Mouse (Mus musculus): Measurements from ENCODE around the gene Insyn1. TPM values are rescaled to one million over a fixed set of nuclear protein-coding genes. Genes with fewer than 3 reads are reported as not detected.

Gene Insyn1
- polyA plus RNA-seq, 1 experiment from 2014 or later: 2.2 TPM

GRCm38 (mm10) chr9:58458856-58459553 lies 29.4 kb upstream of the Insyn1 start:
- no peak overlapping the region for H3K9ac ChIP-seq (ENCODE audit: low read length)
- no peak overlapping the region for H3K4me2 ChIP-seq (ENCODE audit: low read depth, severe bottlenecking)
- H3K27ac ChIP-seq (replicated peaks; ENCODE audit: low read depth, low read length): no peak overlapping the region
- peaks cover 4% of the 10 kb centered on the region; the same call in 1 of the 2 replicates for H3K27me3 ChIP-seq (ENCODE audit: control insufficient read depth, insufficient read depth, low read length)
- H3K36me3 ChIP-seq (ENCODE audit: control insufficient read depth, insufficient read depth, low read length): no peaks in the 10 kb centered on the region
- DNase-seq (ENCODE audit: low spot score) (no peak), ATAC-seq (ENCODE audit: insufficient number of reproducible peaks, low FRiP score, low TSS enrichment, low read depth) (no peak)
- H3K4me3 ChIP-seq (ENCODE audit: low read depth, low read length): no peak overlapping the region
- H3K9me3 ChIP-seq (ENCODE audit: control insufficient read depth, low read length): no peaks in the 10 kb centered on the region
- peaks cover 4% of the 10 kb centered on the region; the same call in 1 of the 2 replicates for H3K4me1 ChIP-seq (ENCODE audit: control insufficient read depth, insufficient read depth, low read length)
- WGBS: 82% methylated on average over 6 of the region's 6 CpGs

- no peak overlapping the region for H3K4me2 ChIP-seq (ENCODE audit: low read depth, severe bottlenecking)
These were observed 20.9 kb upstream of the Insyn1 start for GRCm38 (mm10) chr9:58467345-58468025.

GRCm38 (mm10) chr9:58470466-58470865 lies 17.9 kb upstream of the Insyn1 start:
- 58% methylated on average over 6 of the region's 6 CpGs for WGBS

More at GRCm38 (mm10) chr9:58467345-58468025, 20.9 kb upstream of the Insyn1 start:
- Histone ChIP-seq H3K4me1 (ENCODE audit: control insufficient read depth, insufficient read depth, low read length) (no peaks in the 10 kb centered on the region), H3K36me3 (ENCODE audit: control insufficient read depth, insufficient read depth, low read length) (no peaks in the 10 kb centered on the region), H3K9ac (ENCODE audit: low read length) (no peak overlapping the region), H3K4me3 (ENCODE audit: low read depth, low read length) (no peak overlapping the region), H3K27me3 (ENCODE audit: control insufficient read depth, insufficient read depth, low read length) (no peaks in the 10 kb centered on the region), H3K27ac (replicated peaks; ENCODE audit: low read depth, low read length) (no peak overlapping the region), H3K9me3 (ENCODE audit: control insufficient read depth, low read length) (no peaks in the 10 kb centered on the region)
- 73% methylated on average over 5 of the region's 5 CpGs for WGBS
- DNase-seq (ENCODE audit: low spot score) (no peak), ATAC-seq (ENCODE audit: insufficient number of reproducible peaks, low FRiP score, low TSS enrichment, low read depth) (no peak)

GRCm38 (mm10) chr9:58473211-58473815 lies 15.1 kb upstream of the Insyn1 start:
- H3K4me1 ChIP-seq (ENCODE audit: control insufficient read depth, insufficient read depth, low read length): 0 out of 2 replicates have a peak, but pooled peaks cover 2% of the 10 kb centered on the region
- no peak overlapping the region for H3K4me2 ChIP-seq (ENCODE audit: low read depth, severe bottlenecking)
- no peak overlapping the region for H3K4me3 ChIP-seq (ENCODE audit: low read depth, low read length)
- WGBS: 81% methylated on average over 8 of the region's 8 CpGs
- no peak overlapping the region for H3K27ac ChIP-seq (replicated peaks; ENCODE audit: low read depth, low read length)
- H3K27me3 ChIP-seq (ENCODE audit: control insufficient read depth, insufficient read depth, low read length): no peaks in the 10 kb centered on the region
- DNase-seq (ENCODE audit: low spot score): no peak
- ATAC-seq (ENCODE audit: insufficient number of reproducible peaks, low FRiP score, low TSS enrichment, low read depth): no peak
- no peaks in the 10 kb centered on the region for H3K36me3 ChIP-seq (ENCODE audit: control insufficient read depth, insufficient read depth, low read length)
- H3K9me3 ChIP-seq (ENCODE audit: control insufficient read depth, low read length): no peaks in the 10 kb centered on the region
- H3K9ac ChIP-seq (ENCODE audit: low read length): no peak overlapping the region

More at GRCm38 (mm10) chr9:58470466-58470865, 17.9 kb upstream of the Insyn1 start:
- Histone ChIP-seq H3K4me1 (ENCODE audit: control insufficient read depth, insufficient read depth, low read length) (0 out of 2 replicates have a peak, but pooled peaks cover 2% of the 10 kb centered on the region), H3K36me3 (ENCODE audit: control insufficient read depth, insufficient read depth, low read length) (no peaks in the 10 kb centered on the region), H3K27me3 (ENCODE audit: control insufficient read depth, insufficient read depth, low read length) (no peaks in the 10 kb centered on the region), H3K9me3 (ENCODE audit: control insufficient read depth, low read length) (no peaks in the 10 kb centered on the region), H3K9ac (ENCODE audit: low read length) (no peak overlapping the region), H3K27ac (replicated peaks; ENCODE audit: low read depth, low read length) (no peak overlapping the region), H3K4me2 (ENCODE audit: low read depth, severe bottlenecking) (no peak overlapping the region), H3K4me3 (ENCODE audit: low read depth, low read length) (no peak overlapping the region)
- no peak for ATAC-seq (ENCODE audit: insufficient number of reproducible peaks, low FRiP score, low TSS enrichment, low read depth)
- DNase-seq (ENCODE audit: low spot score): no peak

- Histone ChIP-seq H3K4me3 (ENCODE audit: low read depth, low read length) (no peak overlapping the region), H3K4me1 (ENCODE audit: control insufficient read depth, insufficient read depth, low read length) (peaks cover 23% of the 10 kb centered on the region), H3K36me3 (ENCODE audit: control insufficient read depth, insufficient read depth, low read length) (no peaks in the 10 kb centered on the region), H3K9ac (ENCODE audit: low read length) (no peak overlapping the region), H3K9me3 (ENCODE audit: control insufficient read depth, low read length) (no peaks in the 10 kb centered on the region), H3K27ac (replicated peaks; ENCODE audit: low read depth, low read length) (no peak overlapping the region), H3K27me3 (ENCODE audit: control insufficient read depth, insufficient read depth, low read length) (peaks cover 5% of the 10 kb centered on the region; the same call in 1 of the 2 replicates), H3K4me2 (ENCODE audit: low read depth, severe bottlenecking) (no peak overlapping the region)
- DNase-seq (ENCODE audit: low spot score) (no peak), ATAC-seq (ENCODE audit: insufficient number of reproducible peaks, low FRiP score, low TSS enrichment, low read depth) (no peak)
- 11% methylated on average over 3 of the region's 3 CpGs for WGBS
These were observed 1.3 kb upstream of the Insyn1 start for GRCm38 (mm10) chr9:58487076-58487475.

- ATAC-seq (ENCODE audit: insufficient number of reproducible peaks, low FRiP score, low TSS enrichment, low read depth) (0 out of 2 replicates have a peak, but pooled peaks have one; percentile 40), DNase-seq (ENCODE audit: low spot score) (peak; percentile 46)
- under 1% methylated on average over 13 of the region's 13 CpGs for WGBS
- no peak overlapping the region for H3K27ac ChIP-seq (replicated peaks; ENCODE audit: low read depth, low read length)
- peak overlapping the region; percentile 98 for H3K4me2 ChIP-seq (ENCODE audit: low read depth, severe bottlenecking)
- peaks cover 5% of the 10 kb centered on the region; the same call in 1 of the 2 replicates for H3K27me3 ChIP-seq (ENCODE audit: control insufficient read depth, insufficient read depth, low read length)
- no peaks in the 10 kb centered on the region for H3K36me3 ChIP-seq (ENCODE audit: control insufficient read depth, insufficient read depth, low read length)
- peak overlapping the region; percentile 65 for H3K4me3 ChIP-seq (ENCODE audit: low read depth, low read length)
- peak overlapping the region; percentile 82 for H3K9ac ChIP-seq (ENCODE audit: low read length)
- H3K9me3 ChIP-seq (ENCODE audit: control insufficient read depth, low read length): no peaks in the 10 kb centered on the region
- peaks cover 23% of the 10 kb centered on the region for H3K4me1 ChIP-seq (ENCODE audit: control insufficient read depth, insufficient read depth, low read length)
These were observed 896 bp downstream of the Insyn1 start for GRCm38 (mm10) chr9:58489133-58489864.

- Histone ChIP-seq H3K27ac (replicated peaks; ENCODE audit: low read depth, low read length) (no peak overlapping the region), H3K9me3 (ENCODE audit: control insufficient read depth, low read length) (no peaks in the 10 kb centered on the region), H3K27me3 (ENCODE audit: control insufficient read depth, insufficient read depth, low read length) (peaks cover 5% of the 10 kb centered on the region; the same call in 1 of the 2 replicates), H3K36me3 (ENCODE audit: control insufficient read depth, insufficient read depth, low read length) (no peaks in the 10 kb centered on the region), H3K9ac (ENCODE audit: low read length) (peak overlapping the region; percentile 37; the same call in 1 of the 2 replicates), H3K4me2 (ENCODE audit: low read depth, severe bottlenecking) (peak overlapping the region; percentile 98; the same call in 1 of the 2 replicates), H3K4me3 (ENCODE audit: low read depth, low read length) (peak overlapping the region; percentile 19; the same call in 1 of the 2 replicates), H3K4me1 (ENCODE audit: control insufficient read depth, insufficient read depth, low read length) (peaks cover 23% of the 10 kb centered on the region)
- WGBS: 4% methylated on average over 7 of the region's 7 CpGs
- no peak for ATAC-seq (ENCODE audit: insufficient number of reproducible peaks, low FRiP score, low TSS enrichment, low read depth)
- DNase-seq (ENCODE audit: low spot score): no peak
These were observed 1.4 kb downstream of the Insyn1 start for GRCm38 (mm10) chr9:58489865-58490165.

GRCm38 (mm10) chr9:58490391-58490790 lies 2.0 kb downstream of the Insyn1 start:
- peak overlapping the region; percentile 98; the same call in 1 of the 2 replicates for H3K4me2 ChIP-seq (ENCODE audit: low read depth, severe bottlenecking)
- no peaks in the 10 kb centered on the region for H3K9me3 ChIP-seq (ENCODE audit: control insufficient read depth, low read length)
- WGBS: 66% methylated on average over 2 of the region's 2 CpGs
- H3K36me3 ChIP-seq (ENCODE audit: control insufficient read depth, insufficient read depth, low read length): no peaks in the 10 kb centered on the region
- no peak overlapping the region for H3K9ac ChIP-seq (ENCODE audit: low read length)
- 0 out of 2 replicates have a peak overlapping the region, but pooled peaks have one; percentile 19 for H3K4me3 ChIP-seq (ENCODE audit: low read depth, low read length)
- no peak for ATAC-seq (ENCODE audit: insufficient number of reproducible peaks, low FRiP score, low TSS enrichment, low read depth)
- peaks cover 23% of the 10 kb centered on the region for H3K4me1 ChIP-seq (ENCODE audit: control insufficient read depth, insufficient read depth, low read length)
- no peak overlapping the region for H3K27ac ChIP-seq (replicated peaks; ENCODE audit: low read depth, low read length)
- H3K27me3 ChIP-seq (ENCODE audit: control insufficient read depth, insufficient read depth, low read length): peaks cover 5% of the 10 kb centered on the region; the same call in 1 of the 2 replicates
- DNase-seq (ENCODE audit: low spot score): no peak
